Mouse (Mus musculus) adrenal gland, postnatal 10 days (tissue): ENCODE results near the gene Vps13d. TPM values are rescaled to one million over a fixed set of nuclear protein-coding genes. Genes with fewer than 3 reads are reported as not detected.

Source experiments
- DNase-seq: peaks from one replicate; pipeline ENCODE4 v3.0.0; 2021; ENCODE audit warnings: mixed read lengths
- total RNA-seq, 2 experiments: library from RNA; stranded (reverse); gene quantifications; 2 replicates each; pipeline ENCODE4 v1.2.3; 2021

Vps13d gene
- total RNA-seq, 2 experiments from 2014 or later = 49.4 to 66.0 TPM

- DNase-seq = no peak
These were observed 254.9 kb downstream of the Vps13d start for GRCm38 (mm10) chr4:144939847-144940411.

GRCm38 (mm10) chr4:144936563-144937154 lies 258.1 kb downstream of the Vps13d start:
- DNase-seq = no peak

GRCm38 (mm10) chr4:144934501-144934900 lies 260.3 kb downstream of the Vps13d start:
- DNase-seq = no peak

GRCm38 (mm10) chr4:144931167-144931566 lies 263.6 kb downstream of the Vps13d start:
- DNase-seq = no peak

- peak; percentile 85 for DNase-seq
These were observed 264.4 kb downstream of the Vps13d start for GRCm38 (mm10) chr4:144930366-144930765.

GRCm38 (mm10) chr4:144929811-144930221 lies 265.0 kb downstream of the Vps13d start:
- peak; percentile 82 for DNase-seq

GRCm38 (mm10) chr4:144928693-144929436 lies 265.9 kb downstream of the Vps13d start:
- no peak for DNase-seq

Other genes starting within 250 kb of the Vps13d start
- 10 to 100 TPM in 1 of 2 experiments, 1 to 10 TPM in 1; 8.3 to 10.3 TPM for gene Tnfrsf1b, start 51.9 kb upstream of the Vps13d start, total RNA-seq
- gene Tnfrsf8, start 120.2 kb upstream of the Vps13d start, total RNA-seq = under 1 TPM; 0.21 to 0.24 TPM